Mouse (Mus musculus): ENCODE results near the gene Actr10. TPM values are rescaled to one million over a fixed set of nuclear protein-coding genes. Genes with fewer than 3 reads are reported as not detected.
A peak's percentile ranks its signal among the peaks of the same experiment; 100 is the strongest.

The Actr10 gene
- polyA plus RNA-seq, 1 experiment from 2014 or later: 244 TPM

- ATAC-seq (ENCODE audit: insufficient number of reproducible peaks, insufficient read depth, low FRiP score, low TSS enrichment, low read depth): peak; percentile 89
- H3K4me3 ChIP-seq: peak overlapping the region; percentile 68
- peak overlapping the region; percentile 98 for H3K27ac ChIP-seq
Observed at GRCm38 (mm10) chr12:70968141-70968790, 30.6 kb downstream of the Actr10 start.

GRCm38 (mm10) chr12:70968791-70969307, 31.2 kb downstream of the Actr10 start:
- peak overlapping the region; percentile 67 for H3K4me2 ChIP-seq
- peak overlapping the region; percentile 89 for H3K9ac ChIP-seq
- H3K27ac ChIP-seq: peak overlapping the region; percentile 98
- no peaks in the 10 kb centered on the region for H3K9me3 ChIP-seq
- peaks cover 6% of the 10 kb centered on the region; the same call in 1 of the 2 replicates for H3K36me3 ChIP-seq
- under 1% methylated on average over 15 of the region's 15 CpGs for WGBS
- H3K4me1 ChIP-seq: peaks cover 9% of the 10 kb centered on the region
- no peaks in the 10 kb centered on the region for H3K27me3 ChIP-seq
- no peak for ATAC-seq (ENCODE audit: insufficient number of reproducible peaks, insufficient read depth, low FRiP score, low TSS enrichment, low read depth)
- H3K4me3 ChIP-seq: peak overlapping the region; percentile 68

More at GRCm38 (mm10) chr12:70968141-70968790, 30.6 kb downstream of the Actr10 start:
- H3K9me3 ChIP-seq: no peaks in the 10 kb centered on the region
- H3K4me2 ChIP-seq: peak overlapping the region; percentile 67
- under 1% methylated on average over 35 of the region's 35 CpGs for WGBS
- H3K9ac ChIP-seq: peak overlapping the region; percentile 89
- no peaks in the 10 kb centered on the region for H3K27me3 ChIP-seq
- peaks cover 12% of the 10 kb centered on the region for H3K36me3 ChIP-seq
- peaks cover 9% of the 10 kb centered on the region for H3K4me1 ChIP-seq

GRCm38 (mm10) chr12:70969485-70970184, 32.0 kb downstream of the Actr10 start:
- H3K36me3 ChIP-seq: no peaks in the 10 kb centered on the region
- ATAC-seq (ENCODE audit: insufficient number of reproducible peaks, insufficient read depth, low FRiP score, low TSS enrichment, low read depth): no peak
- H3K9ac ChIP-seq: no peak overlapping the region

GRCm38 (mm10) chr12:70973831-70974230, 36.2 kb downstream of the Actr10 start:
- H3K4me3 ChIP-seq: no peak overlapping the region; the same call in 1 of the 2 replicates
- ATAC-seq (ENCODE audit: insufficient number of reproducible peaks, insufficient read depth, low FRiP score, low TSS enrichment, low read depth): no peak
- 87% methylated on average over 4 of the region's 4 CpGs for WGBS
- H3K4me2 ChIP-seq: peak overlapping the region; percentile 77
- H3K9me3 ChIP-seq: no peaks in the 10 kb centered on the region
- no peak overlapping the region for H3K27ac ChIP-seq
- peaks cover 8% of the 10 kb centered on the region for H3K36me3 ChIP-seq
- peaks cover 9% of the 10 kb centered on the region for H3K4me1 ChIP-seq
- H3K27me3 ChIP-seq: no peaks in the 10 kb centered on the region
- H3K9ac ChIP-seq: no peak overlapping the region

More at GRCm38 (mm10) chr12:70969485-70970184, 32.0 kb downstream of the Actr10 start:
- Histone ChIP-seq H3K4me3 (peak overlapping the region; percentile 45), H3K27me3 (no peaks in the 10 kb centered on the region), H3K9me3 (no peaks in the 10 kb centered on the region), H3K4me2 (peak overlapping the region; percentile 57), H3K27ac (peak overlapping the region; percentile 58; the same call in 1 of the 2 replicates), H3K4me1 (peaks cover 9% of the 10 kb centered on the region)
- 4% methylated on average over 17 of the region's 17 CpGs for WGBS

GRCm38 (mm10) chr12:70974441-70975266, 37.0 kb downstream of the Actr10 start, which contains the start of gene Psma3:
Gene Psma3 (plus strand): TSS chr12:70974621.
- WGBS: under 1% methylated on average over 71 of the region's 71 CpGs

GRCm38 (mm10) chr12:70975406-70975805, 37.7 kb downstream of the Actr10 start:
- 21% methylated on average over 10 of the region's 10 CpGs for WGBS
- peak overlapping the region; percentile 77 for H3K4me2 ChIP-seq
- no peak for ATAC-seq (ENCODE audit: insufficient number of reproducible peaks, insufficient read depth, low FRiP score, low TSS enrichment, low read depth)
- peak overlapping the region; percentile 99 for H3K9ac ChIP-seq
- H3K27me3 ChIP-seq: no peaks in the 10 kb centered on the region
- H3K9me3 ChIP-seq: no peaks in the 10 kb centered on the region
- peaks cover 9% of the 10 kb centered on the region for H3K4me1 ChIP-seq
- peak overlapping the region; percentile 98 for H3K4me3 ChIP-seq
- peak overlapping the region; percentile 98; the same call in 1 of the 2 replicates for H3K27ac ChIP-seq
- peaks cover 23% of the 10 kb centered on the region for H3K36me3 ChIP-seq

More at GRCm38 (mm10) chr12:70974441-70975266, 37.0 kb downstream of the Actr10 start, which contains the start of gene Psma3:
- peak within 1 kb of the TSS; percentile 98 for H3K27ac ChIP-seq
- no peaks in the 10 kb centered on the region for H3K9me3 ChIP-seq
- peaks cover 17% of the 10 kb centered on the region for H3K36me3 ChIP-seq
- H3K4me2 ChIP-seq: peak within 1 kb of the TSS; percentile 77
- peak within 1 kb of the TSS; percentile 99 for H3K9ac ChIP-seq
- no peaks in the 10 kb centered on the region for H3K27me3 ChIP-seq
- ATAC-seq (ENCODE audit: insufficient number of reproducible peaks, insufficient read depth, low FRiP score, low TSS enrichment, low read depth): peak; percentile 99
- peaks cover 9% of the 10 kb centered on the region for H3K4me1 ChIP-seq
- peak within 1 kb of the TSS; percentile 98 for H3K4me3 ChIP-seq

GRCm38 (mm10) chr12:70975891-70976290, 38.2 kb downstream of the Actr10 start:
- Histone ChIP-seq H3K9ac (peak overlapping the region; percentile 99; the same call in 1 of the 2 replicates), H3K4me1 (peaks cover 9% of the 10 kb centered on the region), H3K4me3 (peak overlapping the region; percentile 98), H3K36me3 (peaks cover 27% of the 10 kb centered on the region), H3K4me2 (peak overlapping the region; percentile 77), H3K9me3 (no peaks in the 10 kb centered on the region), H3K27me3 (no peaks in the 10 kb centered on the region), H3K27ac (no peak overlapping the region)
- no peak for ATAC-seq (ENCODE audit: insufficient number of reproducible peaks, insufficient read depth, low FRiP score, low TSS enrichment, low read depth)
- WGBS: 62% methylated on average over 3 of the region's 3 CpGs

GRCm38 (mm10) chr12:70978345-70978744, 40.7 kb downstream of the Actr10 start:
- no peak overlapping the region for H3K4me3 ChIP-seq
- ATAC-seq (ENCODE audit: insufficient number of reproducible peaks, insufficient read depth, low FRiP score, low TSS enrichment, low read depth): no peak
- H3K27me3 ChIP-seq: no peaks in the 10 kb centered on the region
- peaks cover 9% of the 10 kb centered on the region for H3K4me1 ChIP-seq
- WGBS: 82% methylated on average over 7 of the region's 7 CpGs
- no peak overlapping the region for H3K9ac ChIP-seq
- H3K27ac ChIP-seq: no peak overlapping the region
- H3K36me3 ChIP-seq: peaks cover 41% of the 10 kb centered on the region
- H3K4me2 ChIP-seq: no peak overlapping the region
- no peaks in the 10 kb centered on the region for H3K9me3 ChIP-seq

- Histone ChIP-seq H3K27ac (no peak overlapping the region), H3K36me3 (peaks cover 84% of the 10 kb centered on the region), H3K4me2 (no peak overlapping the region), H3K4me3 (no peak overlapping the region), H3K4me1 (no peaks in the 10 kb centered on the region), H3K9me3 (no peaks in the 10 kb centered on the region), H3K27me3 (no peaks in the 10 kb centered on the region), H3K9ac (no peak overlapping the region)
- no peak for ATAC-seq (ENCODE audit: insufficient number of reproducible peaks, insufficient read depth, low FRiP score, low TSS enrichment, low read depth)
- 94% methylated on average over 7 of the region's 7 CpGs for WGBS
Observed at GRCm38 (mm10) chr12:70984855-70985550, 47.3 kb downstream of the Actr10 start.

GRCm38 (mm10) chr12:70997225-70997624, 59.6 kb downstream of the Actr10 start:
- peaks cover 52% of the 10 kb centered on the region for H3K36me3 ChIP-seq

More at GRCm38 (mm10) chr12:70997225-70997624, 59.6 kb downstream of the Actr10 start:
- no peaks in the 10 kb centered on the region for H3K9me3 ChIP-seq
- ATAC-seq (ENCODE audit: insufficient number of reproducible peaks, insufficient read depth, low FRiP score, low TSS enrichment, low read depth): no peak
- no peak overlapping the region for H3K4me3 ChIP-seq
- H3K4me1 ChIP-seq: 0 out of 2 replicates have a peak, but pooled peaks cover 6% of the 10 kb centered on the region
- WGBS: 89% methylated on average over 5 of the region's 5 CpGs
- no peak overlapping the region for H3K9ac ChIP-seq
- no peak overlapping the region for H3K27ac ChIP-seq
- H3K27me3 ChIP-seq: no peaks in the 10 kb centered on the region
- no peak overlapping the region for H3K4me2 ChIP-seq

Data from embryonic facial prominence, embryonic 13.5 days (tissue).